Mouse (Mus musculus) E14TG2a.4 (cell line): ENCODE measurements around the gene Nos1ap.

Experiments
- CTCF ChIP-seq: conservative IDR thresholded peaks from 2 replicates; pipeline ENCODE4 v1.5.1; 2014; ENCODE audit warnings: low read length
- POU5F1 ChIP-seq: IDR thresholded peaks from 2 replicates; pipeline ENCODE4 v1.6.1; 2014; ENCODE audit warnings: low read length, borderline replicate concordance

DNA sequence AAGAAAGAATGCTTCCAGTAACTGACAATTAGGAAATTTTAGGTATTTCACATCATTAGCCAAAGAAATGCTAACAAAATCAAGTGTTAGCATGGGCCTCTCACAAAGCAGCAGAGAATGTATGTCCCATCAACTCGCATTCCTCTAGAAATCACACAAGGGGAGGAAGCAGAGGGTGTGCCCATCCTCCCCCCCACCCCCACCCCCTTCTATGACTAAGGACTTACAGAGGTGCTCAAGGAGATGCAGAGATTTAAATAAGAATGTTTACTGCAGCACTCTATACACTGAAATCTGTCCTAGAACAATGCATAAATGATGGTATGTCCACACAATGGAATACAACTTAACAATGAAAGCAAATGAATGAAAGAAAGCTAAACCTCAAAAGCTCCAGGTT lies 27.2 kb downstream of the Nos1ap start:
- TF ChIP-seq CTCF (no peak), POU5F1 (no peak)
